28 mouse cellular contexts compared by ENCODE assay signal in genomic region chr12:86588010-86588409, GRCm38 (mm10).
"Had no signal": no experiment of that assay in that cellular context is flagged by ENCODE, and none has a peak within 500 bp of the region (broad histone marks: within the 10 kb centered on the region; RNA-seq: fewer than 3 reads in every experiment).

No protein-coding gene starts in this region.

- ATAC-seq: hindbrain, postnatal 0 days; intestine, embryonic 16.5 days; liver, postnatal 0 days had no signal

- H3K27ac ChIP-seq: heart, adult 2 months; heart, embryonic 13.5 days; heart, embryonic 15.5 days; hindbrain, embryonic 13.5 days; hindbrain, embryonic 15.5 days; hindbrain, postnatal 0 days; kidney, embryonic 15.5 days; kidney, postnatal 0 days; limb, embryonic 13.5 days; limb, embryonic 15.5 days; liver, embryonic 13.5 days; liver, embryonic 15.5 days had no signal

- DNase-seq: gastrocnemius, postnatal 14 days; gastrocnemius, postnatal 36 days; heart, adult 11 months; heart, adult 2 months; heart, postnatal 14 days; heart, postnatal 36 days; kidney, adult 11 months; kidney, adult 2 months; kidney, adult 9 months; kidney, postnatal 14 days; kidney, postnatal 36 days; layer of hippocampus, adult 9-11 months; layer of hippocampus, postnatal 36 days; left cerebral cortex, postnatal 4 days; liver, embryonic 13.5 days; liver, postnatal 0 days had no signal

- H3K9me3 ChIP-seq: heart, embryonic 13.5 days; heart, embryonic 15.5 days; hindbrain, embryonic 13.5 days; hindbrain, embryonic 15.5 days; kidney, embryonic 15.5 days; limb, embryonic 13.5 days; limb, embryonic 15.5 days; liver, embryonic 13.5 days; liver, embryonic 15.5 days had no signal

- H3K4me3 ChIP-seq: heart, adult 2 months; heart, embryonic 13.5 days; heart, embryonic 15.5 days; hindbrain, embryonic 13.5 days; hindbrain, embryonic 15.5 days; kidney, embryonic 15.5 days; limb, embryonic 13.5 days; limb, embryonic 15.5 days; liver, embryonic 13.5 days; liver, embryonic 15.5 days had no signal

- H3K27me3 ChIP-seq: heart, embryonic 15.5 days; hindbrain, embryonic 13.5 days; hindbrain, embryonic 15.5 days; kidney, embryonic 15.5 days; limb, embryonic 15.5 days; liver, embryonic 13.5 days; liver, embryonic 15.5 days had no signal

- H3K4me1 ChIP-seq: heart, embryonic 13.5 days; heart, embryonic 15.5 days; hindbrain, embryonic 15.5 days; kidney, embryonic 15.5 days; limb, embryonic 13.5 days; limb, embryonic 15.5 days; liver, embryonic 13.5 days; liver, embryonic 15.5 days had no signal

- H3K36me3 ChIP-seq: heart, embryonic 13.5 days; heart, embryonic 15.5 days; hindbrain, embryonic 13.5 days; hindbrain, embryonic 15.5 days; kidney, embryonic 15.5 days; limb, embryonic 13.5 days; limb, embryonic 15.5 days; liver, embryonic 13.5 days; liver, embryonic 15.5 days had no signal

- H3K9ac ChIP-seq: heart, embryonic 13.5 days; heart, embryonic 15.5 days; hindbrain, embryonic 13.5 days; hindbrain, embryonic 15.5 days; kidney, embryonic 15.5 days; limb, embryonic 13.5 days; limb, embryonic 15.5 days; liver, embryonic 13.5 days; liver, embryonic 15.5 days; liver, postnatal 0 days had no signal

- H3K4me2 ChIP-seq: heart, embryonic 11.5 days; heart, embryonic 13.5 days; heart, embryonic 15.5 days; hindbrain, embryonic 13.5 days; hindbrain, embryonic 15.5 days; kidney, embryonic 15.5 days; limb, embryonic 13.5 days; limb, embryonic 15.5 days; liver, embryonic 13.5 days; liver, embryonic 15.5 days had no signal
